Mouse (Mus musculus) ovary, adult 10 weeks (tissue): ENCODE data around the gene Mycbp2. TPM values are rescaled to one million over a fixed set of nuclear protein-coding genes. Genes with fewer than 3 reads are reported as not detected.

Experiments
- polyA plus RNA-seq: library from polyadenylated mRNA; stranded (reverse); fragments of 350-450 nt; fragmentation: Illumina TruSeq; extraction: RNeasy Lipid Tissue Mini Kit (QIAGEN cat#74804); gene quantifications from one replicate; pipeline ENCODE4 v1.2.3, GENCODE M21; 2014

Gene Mycbp2
- polyA plus RNA-seq, result 67.3 TPM

DNA sequence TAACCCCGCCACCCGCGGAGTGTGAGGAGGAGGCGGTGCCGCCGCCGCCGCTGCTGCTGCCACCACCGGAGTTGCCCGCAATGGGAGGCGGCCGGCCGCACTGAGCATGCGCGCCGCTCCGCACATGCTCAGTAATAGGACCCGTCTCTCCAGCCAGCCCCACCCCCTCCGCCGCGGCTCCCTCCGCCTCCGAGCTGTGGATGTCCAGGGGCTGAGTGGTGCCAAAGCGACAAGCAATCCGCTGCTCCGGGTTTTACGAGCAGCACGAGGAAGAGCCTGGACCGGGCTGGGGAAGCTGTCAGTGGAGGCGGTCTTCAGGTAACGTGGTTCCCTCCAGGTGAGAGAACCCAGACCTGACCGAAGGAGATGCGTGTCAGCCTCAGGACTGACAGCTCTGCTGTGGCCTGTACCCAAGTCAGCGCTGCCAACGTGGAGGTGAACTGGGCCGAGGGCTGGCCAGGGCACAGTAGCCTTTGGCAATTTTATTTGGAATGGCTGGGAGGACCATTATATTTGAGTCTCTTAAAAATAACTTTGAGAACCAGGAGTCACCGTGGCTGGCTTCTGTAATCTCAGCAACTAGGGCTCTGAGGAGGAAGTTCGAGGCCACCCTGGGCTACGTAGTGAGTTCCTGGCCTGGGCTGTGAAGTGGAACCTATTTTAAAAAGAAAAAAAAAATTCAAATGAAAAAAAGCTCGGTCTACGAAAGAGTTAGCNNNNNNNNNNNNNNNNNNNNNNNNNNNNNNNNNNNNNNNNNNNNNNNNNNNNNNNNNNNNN is at the start of gene Mycbp2:
Mycbp2 (minus strand) TSS at position 86 of the 777 bp plus-strand sequence.

DNA sequence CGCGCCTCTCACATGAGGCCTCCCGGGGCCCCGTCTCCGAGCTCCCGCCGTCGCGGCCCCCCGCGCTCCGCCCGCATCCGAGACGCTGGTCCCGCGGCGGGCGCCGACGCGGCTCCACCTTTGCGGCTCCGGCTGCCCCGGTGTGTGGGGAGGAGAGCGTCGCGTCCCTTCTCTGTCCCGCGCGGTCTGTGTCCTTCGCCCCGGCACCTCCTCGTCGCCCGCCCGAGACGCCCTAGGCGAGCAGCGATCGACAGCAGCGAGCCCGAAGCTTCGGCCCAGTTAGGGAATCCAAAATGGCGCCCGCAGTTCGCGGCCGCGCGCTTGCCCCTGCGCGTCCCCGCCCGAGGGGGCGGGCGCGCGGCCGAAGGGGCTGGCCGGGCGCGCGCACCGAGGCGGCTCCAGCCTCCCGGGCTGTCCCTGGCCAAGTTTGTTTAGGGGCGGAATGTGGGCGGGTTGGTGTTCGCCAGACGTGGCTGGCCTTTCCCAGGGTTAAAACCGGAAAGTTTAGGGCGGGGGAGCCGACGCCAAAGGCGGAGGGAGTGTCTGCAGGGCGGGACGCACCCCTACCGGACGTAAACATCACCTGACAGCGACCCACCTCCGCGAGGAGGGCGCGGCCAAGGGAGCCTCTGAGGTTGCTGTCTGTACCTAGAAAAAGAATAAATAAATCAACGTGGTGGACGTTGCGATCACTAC is 247.2 kb downstream of the Mycbp2 start, which contains the start of gene Fbxl3:
Fbxl3 (minus strand) TSS at position 329 of the 696 bp plus-strand sequence.

DNA sequence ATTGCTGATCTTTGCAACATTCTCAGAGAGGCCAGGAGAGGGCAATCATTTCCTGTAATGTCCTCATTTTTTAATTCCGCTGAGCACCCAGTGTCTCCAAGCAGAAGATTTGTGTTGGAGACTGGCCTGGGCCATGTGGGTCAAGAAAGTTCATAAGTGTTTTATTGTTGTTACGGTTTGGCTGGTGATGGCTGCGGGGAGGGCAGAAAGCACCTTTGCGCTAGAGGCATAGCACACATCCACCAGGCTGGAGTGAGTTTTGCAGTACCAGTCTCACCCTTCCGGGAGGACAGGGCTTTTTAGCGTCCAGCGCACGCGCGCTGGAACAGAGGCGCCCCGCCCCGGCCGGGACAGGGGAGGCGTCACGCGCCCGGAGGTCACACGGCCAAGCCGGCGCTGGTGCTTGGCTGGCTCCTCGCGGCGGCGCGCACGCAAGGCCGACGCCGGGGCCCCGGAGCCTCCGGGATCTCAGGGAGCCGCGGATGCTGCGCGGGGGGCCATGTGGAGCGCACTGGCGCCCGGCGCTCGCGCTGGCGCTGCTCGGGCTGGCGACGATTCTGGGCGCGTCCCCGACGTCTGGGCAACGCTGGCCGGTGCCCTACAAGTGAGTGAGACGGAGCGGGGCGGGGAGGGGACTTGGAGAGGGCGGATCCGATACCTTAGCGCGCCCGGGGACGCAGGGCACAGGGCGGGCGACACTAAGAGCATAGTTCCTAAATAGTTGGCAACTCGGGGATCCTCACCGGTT is 276.6 kb downstream of the Mycbp2 start, which contains the start of gene Cln5:
Cln5 (plus strand) TSS at position 353 of the 748 bp plus-strand sequence.

Other genes starting within 250 kb of the Mycbp2 start
- 121 TPM for gene Fbxl3, start 247.2 kb downstream of the Mycbp2 start, polyA plus RNA-seq
- gene Scel, start 166.5 kb upstream of the Mycbp2 start, polyA plus RNA-seq, result 2.2 TPM